Mouse (Mus musculus): ENCODE data around the gene Cic. TPM values are rescaled to one million over a fixed set of nuclear protein-coding genes. Genes with fewer than 3 reads are reported as not detected.

Cic gene
- polyA plus RNA-seq (2014; fragmentation: Nextera tagmentation; extraction: Ambion mirVana), result 43.3 and 46.6 TPM in 2 replicates

GRCm38 (mm10) chr7:25267301-25267750 lies at the start of gene Cic:
Gene Cic (plus strand): TSS chr7:25267704.
- WGBS, result under 1% methylated on average over 29 of the region's 29 CpGs
- Histone ChIP-seq H3K4me1 (ENCODE audit: control insufficient read depth, insufficient read depth, low read length) (peaks cover 18% of the 10 kb centered on the region; the same call in 1 of the 2 replicates), H3K4me2 (ENCODE audit: low read depth, low read length) (peak within 1 kb of the TSS; percentile 83), H3K4me3 (ENCODE audit: low read depth, low read length) (peak within 1 kb of the TSS; percentile 69), H3K27ac (ENCODE audit: low read depth, low read length) (peak within 1 kb of the TSS; percentile 90), H3K27me3 (ENCODE audit: control insufficient read depth, insufficient read depth, low read length) (no peaks in the 10 kb centered on the region), H3K9ac (replicated peaks; ENCODE audit: low read depth, low read length) (peak within 1 kb of the TSS; percentile 81), H3K36me3 (ENCODE audit: control insufficient read depth, insufficient read depth, low read length) (peaks cover 9% of the 10 kb centered on the region; the same call in 1 of the 2 replicates), H3K9me3 (ENCODE audit: control insufficient read depth, low read length) (no peaks in the 10 kb centered on the region)
- peak; percentile 87 for ATAC-seq (ENCODE audit: low read depth)

DNA sequence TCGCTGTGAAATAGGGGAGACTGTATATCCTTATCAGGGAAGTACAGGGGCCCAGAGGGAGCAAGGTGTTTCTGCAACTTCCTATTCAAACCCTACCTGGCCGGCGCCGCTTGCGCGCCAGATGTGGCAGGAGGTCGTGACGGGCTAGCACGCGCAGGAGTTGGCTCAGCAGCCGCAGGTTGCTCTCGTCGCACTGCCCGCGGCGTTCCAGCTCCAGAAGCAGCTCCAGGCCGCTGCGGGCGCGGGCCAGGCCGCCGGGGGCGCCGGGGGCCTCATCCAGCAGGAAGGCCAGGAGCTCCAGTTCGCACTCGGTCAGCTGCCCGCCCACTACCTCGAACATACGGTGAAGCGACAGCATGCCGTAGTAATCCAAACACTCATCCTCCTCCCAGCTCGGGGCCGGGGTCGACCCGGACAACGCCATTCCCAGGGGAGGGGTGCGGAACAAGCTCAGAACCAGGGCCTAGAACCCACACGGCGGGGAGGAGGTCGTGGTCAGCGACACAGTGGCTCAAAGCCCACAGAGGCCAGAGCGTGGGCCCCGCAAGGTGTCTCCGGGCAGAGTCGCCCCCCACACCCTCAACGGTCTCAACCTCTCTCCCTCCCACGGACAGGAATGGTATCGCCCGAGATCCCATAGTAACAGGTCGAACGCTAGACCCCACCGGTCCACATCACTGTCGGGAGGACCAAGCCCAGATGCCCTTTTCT lies 48.6 kb upstream of the Cic start:
- ATAC-seq (ENCODE audit: low read depth), result 0 out of 2 replicates have a peak, but pooled peaks have one; percentile 16
- Histone ChIP-seq H3K4me2 (ENCODE audit: low read depth, low read length) (peak overlapping the region; percentile 70), H3K4me1 (ENCODE audit: control insufficient read depth, insufficient read depth, low read length) (peaks cover 21% of the 10 kb centered on the region), H3K4me3 (ENCODE audit: low read depth, low read length) (peak overlapping the region; percentile 68), H3K27me3 (ENCODE audit: control insufficient read depth, insufficient read depth, low read length) (no peaks in the 10 kb centered on the region), H3K27ac (ENCODE audit: low read depth, low read length) (peak overlapping the region; percentile 7; the same call in 1 of the 2 replicates), H3K36me3 (ENCODE audit: control insufficient read depth, insufficient read depth, low read length) (peaks cover 6% of the 10 kb centered on the region; the same call in 1 of the 2 replicates), H3K9ac (replicated peaks; ENCODE audit: low read depth, low read length) (peak overlapping the region; percentile 57), H3K9me3 (ENCODE audit: control insufficient read depth, low read length) (no peaks in the 10 kb centered on the region)
- whole genome bisulfite sequencing, result 1% methylated on average over 53 of the region's 53 CpGs

DNA sequence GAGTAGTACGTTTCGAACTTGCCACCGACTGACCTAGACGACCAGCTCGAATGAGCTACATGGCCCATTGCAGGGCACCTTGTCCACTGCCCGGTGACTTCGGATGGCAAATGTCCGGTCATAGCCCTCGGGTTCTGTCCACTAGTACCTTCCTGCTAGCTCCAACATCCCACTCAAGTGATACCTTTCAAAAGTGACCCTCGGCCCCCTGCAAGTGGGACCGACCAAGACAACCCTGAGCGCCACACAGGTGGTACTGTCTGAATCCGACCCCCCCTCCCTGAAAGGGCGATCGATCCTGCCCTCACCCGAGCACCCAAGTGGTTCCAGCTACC lies 48.1 kb upstream of the Cic start:
- no peak; the same call in 1 of the 2 replicates for ATAC-seq (ENCODE audit: low read depth)
- H3K4me1 ChIP-seq (ENCODE audit: control insufficient read depth, insufficient read depth, low read length), result peaks cover 21% of the 10 kb centered on the region
- H3K9ac ChIP-seq (replicated peaks; ENCODE audit: low read depth, low read length), result peak overlapping the region; percentile 57
- 0% methylated on average over 16 of the region's 16 CpGs for WGBS
- H3K36me3 ChIP-seq (ENCODE audit: control insufficient read depth, insufficient read depth, low read length), result peaks cover 6% of the 10 kb centered on the region
- H3K4me2 ChIP-seq (ENCODE audit: low read depth, low read length), result peak overlapping the region; percentile 70
- H3K9me3 ChIP-seq (ENCODE audit: control insufficient read depth, low read length), result no peaks in the 10 kb centered on the region
- peak overlapping the region; percentile 68 for H3K4me3 ChIP-seq (ENCODE audit: low read depth, low read length)
- peak overlapping the region; percentile 7 for H3K27ac ChIP-seq (ENCODE audit: low read depth, low read length)
- no peaks in the 10 kb centered on the region for H3K27me3 ChIP-seq (ENCODE audit: control insufficient read depth, insufficient read depth, low read length)

DNA sequence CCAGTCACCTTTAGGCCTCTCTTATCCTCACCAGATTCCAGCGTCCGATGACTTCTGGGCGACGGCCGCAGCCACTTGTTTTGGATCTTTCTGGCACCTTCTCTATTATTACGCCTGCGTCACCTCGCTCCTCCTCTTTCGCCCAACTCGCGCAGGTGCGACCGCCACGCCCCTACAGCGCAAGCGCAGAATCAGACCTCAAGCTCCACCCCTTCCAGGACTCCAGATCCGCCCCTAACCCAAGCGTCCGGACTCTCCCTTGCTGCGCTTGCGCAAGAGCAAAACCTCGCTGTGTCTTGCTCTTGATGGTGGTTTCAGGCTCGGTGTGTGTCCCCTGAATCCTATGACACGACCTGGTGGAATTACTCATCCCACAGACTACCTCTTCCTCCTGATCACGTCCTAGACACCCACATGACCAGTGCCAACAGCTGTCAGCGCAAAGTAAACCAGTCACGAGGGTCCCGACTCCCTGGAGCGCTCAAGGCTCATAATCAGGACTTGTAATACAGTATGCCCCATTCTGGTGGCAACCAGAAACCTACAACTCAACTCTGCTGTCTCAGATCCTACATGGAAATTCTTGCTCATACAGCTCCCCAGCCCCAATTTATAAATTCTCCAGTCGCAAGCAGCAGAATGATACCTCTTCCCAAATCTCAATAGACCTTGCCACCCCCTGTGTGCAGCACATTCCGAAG lies 47.6 kb upstream of the Cic start:
- peak overlapping the region; percentile 70 for H3K4me2 ChIP-seq (ENCODE audit: low read depth, low read length)
- H3K9ac ChIP-seq (replicated peaks; ENCODE audit: low read depth, low read length), result peak overlapping the region; percentile 57
- no peaks in the 10 kb centered on the region for H3K27me3 ChIP-seq (ENCODE audit: control insufficient read depth, insufficient read depth, low read length)
- H3K36me3 ChIP-seq (ENCODE audit: control insufficient read depth, insufficient read depth, low read length), result peaks cover 7% of the 10 kb centered on the region
- H3K4me3 ChIP-seq (ENCODE audit: low read depth, low read length), result peak overlapping the region; percentile 68
- WGBS, result 4% methylated on average over 31 of the region's 31 CpGs
- peak overlapping the region; percentile 72 for H3K27ac ChIP-seq (ENCODE audit: low read depth, low read length)
- ATAC-seq (ENCODE audit: low read depth), result peak; percentile 66
- H3K9me3 ChIP-seq (ENCODE audit: control insufficient read depth, low read length), result no peaks in the 10 kb centered on the region
- peaks cover 21% of the 10 kb centered on the region for H3K4me1 ChIP-seq (ENCODE audit: control insufficient read depth, insufficient read depth, low read length)

GRCm38 (mm10) chr7:25220457-25221101 lies 46.9 kb upstream of the Cic start, which contains the start of gene Dedd2:
Gene Dedd2 (minus strand): TSS chr7:25220615.
- Histone ChIP-seq H3K4me2 (ENCODE audit: low read depth, low read length) (peak within 1 kb of the TSS; percentile 70), H3K36me3 (ENCODE audit: control insufficient read depth, insufficient read depth, low read length) (peaks cover 11% of the 10 kb centered on the region), H3K27ac (ENCODE audit: low read depth, low read length) (peak within 1 kb of the TSS; percentile 82), H3K4me1 (ENCODE audit: control insufficient read depth, insufficient read depth, low read length) (peaks cover 21% of the 10 kb centered on the region), H3K4me3 (ENCODE audit: low read depth, low read length) (peak within 1 kb of the TSS; percentile 68), H3K9ac (replicated peaks; ENCODE audit: low read depth, low read length) (peak within 1 kb of the TSS; percentile 57), H3K9me3 (ENCODE audit: control insufficient read depth, low read length) (no peaks in the 10 kb centered on the region), H3K27me3 (ENCODE audit: control insufficient read depth, insufficient read depth, low read length) (no peaks in the 10 kb centered on the region)
- ATAC-seq (ENCODE audit: low read depth), result peak; percentile 2; the same call in 1 of the 2 replicates
- 8% methylated on average over 20 of the region's 20 CpGs for WGBS

- under 1% methylated on average over 43 of the region's 45 CpGs for WGBS
- peaks cover 21% of the 10 kb centered on the region for H3K4me1 ChIP-seq (ENCODE audit: control insufficient read depth, insufficient read depth, low read length)
- H3K4me3 ChIP-seq (ENCODE audit: low read depth, low read length), result peak within 1 kb of the TSS; percentile 45
- peaks cover 17% of the 10 kb centered on the region for H3K36me3 ChIP-seq (ENCODE audit: control insufficient read depth, insufficient read depth, low read length)
- peak within 1 kb of the TSS; percentile 82 for H3K27ac ChIP-seq (ENCODE audit: low read depth, low read length)
- peak within 1 kb of the TSS; percentile 70 for H3K4me2 ChIP-seq (ENCODE audit: low read depth, low read length)
- ATAC-seq (ENCODE audit: low read depth), result peak; percentile 96
- H3K27me3 ChIP-seq (ENCODE audit: control insufficient read depth, insufficient read depth, low read length), result no peaks in the 10 kb centered on the region
- peak within 1 kb of the TSS; percentile 51 for H3K9ac ChIP-seq (replicated peaks; ENCODE audit: low read depth, low read length)
- H3K9me3 ChIP-seq (ENCODE audit: control insufficient read depth, low read length), result no peaks in the 10 kb centered on the region
Measured at GRCm38 (mm10) chr7:25221102-25221883, 46.2 kb upstream of the Cic start, which contains the start of gene Zfp526. Gene Zfp526 (plus strand): TSS chr7:25221425.

DNA sequence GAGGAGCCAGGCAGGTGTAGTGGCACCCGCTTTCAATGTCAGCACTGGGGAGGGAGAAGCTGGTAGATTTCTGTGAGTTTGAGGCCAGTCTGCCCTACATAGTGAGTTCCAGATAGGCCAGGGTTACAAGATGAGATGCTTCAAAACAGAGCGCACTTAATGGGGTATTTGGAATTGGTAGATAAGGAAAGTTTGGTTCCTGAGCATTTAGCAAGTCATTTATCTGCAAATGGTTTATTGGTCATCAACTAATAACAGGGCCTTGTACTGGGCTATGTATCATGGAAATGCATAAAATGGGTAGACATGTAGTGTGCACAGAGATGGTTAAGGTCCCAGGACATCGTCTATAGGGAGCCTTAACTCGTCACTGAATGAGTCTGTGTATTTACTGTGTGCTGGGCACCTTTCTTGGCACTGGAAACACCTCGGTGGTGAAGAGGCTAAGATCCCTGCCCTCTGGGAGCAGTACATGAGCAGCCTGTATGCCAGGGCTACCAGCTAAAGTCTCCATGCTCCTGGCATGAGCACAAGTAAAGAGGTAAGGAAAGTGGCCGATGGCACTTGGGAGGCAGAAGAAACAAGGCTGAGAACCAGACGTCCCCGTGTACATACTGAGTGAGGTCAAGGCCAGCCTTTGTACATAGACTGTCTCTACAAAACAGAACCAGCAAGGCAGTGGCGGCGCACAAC lies 45.1 kb upstream of the Cic start:
- Histone ChIP-seq H3K4me2 (ENCODE audit: low read depth, low read length) (peak overlapping the region; percentile 70), H3K36me3 (ENCODE audit: control insufficient read depth, insufficient read depth, low read length) (peaks cover 27% of the 10 kb centered on the region), H3K9ac (replicated peaks; ENCODE audit: low read depth, low read length) (0 out of 2 replicates have a peak overlapping the region, but pooled peaks have one; percentile 51), H3K9me3 (ENCODE audit: control insufficient read depth, low read length) (no peaks in the 10 kb centered on the region), H3K4me3 (ENCODE audit: low read depth, low read length) (peak overlapping the region; percentile 45), H3K4me1 (ENCODE audit: control insufficient read depth, insufficient read depth, low read length) (peaks cover 21% of the 10 kb centered on the region), H3K27me3 (ENCODE audit: control insufficient read depth, insufficient read depth, low read length) (no peaks in the 10 kb centered on the region), H3K27ac (ENCODE audit: low read depth, low read length) (no peak overlapping the region)
- ATAC-seq (ENCODE audit: low read depth), result no peak
- WGBS, result 88% methylated on average over 10 of the region's 10 CpGs
